Mouse (Mus musculus): Measurements from ENCODE around the gene Pdcd2l.

The Pdcd2l gene

DNA sequence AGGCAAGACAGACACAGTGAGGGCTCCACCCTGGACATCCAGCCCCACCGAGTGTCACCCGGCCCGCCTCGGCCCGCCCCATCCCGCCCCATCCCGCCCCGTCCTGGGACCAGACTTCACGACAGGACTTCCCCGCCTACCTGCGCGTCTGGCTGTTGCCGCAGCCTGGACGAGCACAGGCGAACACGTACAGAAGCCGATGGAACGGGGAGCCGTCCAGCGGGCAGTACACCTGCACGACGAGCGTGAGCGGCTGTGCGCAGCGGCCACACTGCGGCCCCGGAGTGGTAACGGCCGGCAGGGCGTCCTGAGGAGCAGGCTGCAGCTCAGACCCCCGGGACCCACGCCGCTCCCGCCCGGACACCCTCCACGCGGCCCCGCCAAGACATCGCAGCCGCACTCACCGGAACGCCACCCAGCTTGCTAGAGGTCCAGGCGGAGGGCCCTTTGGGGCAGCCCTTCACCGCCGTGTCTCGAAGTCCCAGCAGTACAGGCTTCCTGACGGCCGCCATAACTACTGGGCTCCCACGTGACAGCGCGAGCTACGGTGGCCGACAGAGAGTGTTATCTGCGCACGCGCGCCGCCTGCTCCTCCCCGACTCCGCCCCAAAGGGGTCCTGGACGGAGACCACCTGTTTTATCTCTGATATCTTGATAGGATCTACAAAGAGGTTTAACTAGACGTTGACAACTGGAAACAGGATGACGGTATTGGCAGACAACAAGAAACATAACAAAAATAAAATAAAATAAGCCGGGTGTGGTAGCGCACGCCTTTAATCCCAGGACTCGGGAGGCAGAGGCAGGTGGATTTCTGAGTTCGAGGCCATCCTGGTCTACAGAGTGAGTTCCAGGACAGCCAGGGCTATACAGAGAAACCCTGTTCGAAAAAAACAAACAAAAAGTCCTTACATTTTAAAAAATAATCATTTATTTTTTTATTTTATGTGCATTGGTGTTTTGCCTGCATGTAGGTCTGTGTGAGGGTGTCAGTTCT, at the start of gene Pdcd2l:
Gene Pdcd2l (minus strand): TSS at position 530 of the 997 bp plus-strand sequence.
- DNase-seq: peak; percentile 91

DNA sequence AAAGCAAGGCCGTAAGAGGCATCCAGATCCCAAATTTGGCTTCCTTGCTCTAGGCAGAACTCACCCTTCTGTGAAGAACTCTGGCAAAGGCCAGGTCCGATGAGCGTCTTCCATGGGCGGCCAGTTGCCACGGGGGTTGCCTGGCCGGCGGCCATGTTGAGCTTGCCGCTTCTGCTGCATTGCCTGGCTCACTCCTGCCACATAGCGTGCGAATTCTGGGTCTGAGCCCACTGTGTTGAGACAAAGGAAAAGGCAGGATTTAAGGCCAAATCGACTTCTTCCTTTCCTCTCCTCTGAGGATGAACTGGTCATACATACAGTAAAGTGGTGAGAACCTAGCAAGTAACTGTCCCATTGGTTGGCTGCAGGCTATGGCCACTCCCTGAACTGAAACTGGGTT, 45.7 kb upstream of the Pdcd2l start:
- peak; percentile 78 for DNase-seq

DNA sequence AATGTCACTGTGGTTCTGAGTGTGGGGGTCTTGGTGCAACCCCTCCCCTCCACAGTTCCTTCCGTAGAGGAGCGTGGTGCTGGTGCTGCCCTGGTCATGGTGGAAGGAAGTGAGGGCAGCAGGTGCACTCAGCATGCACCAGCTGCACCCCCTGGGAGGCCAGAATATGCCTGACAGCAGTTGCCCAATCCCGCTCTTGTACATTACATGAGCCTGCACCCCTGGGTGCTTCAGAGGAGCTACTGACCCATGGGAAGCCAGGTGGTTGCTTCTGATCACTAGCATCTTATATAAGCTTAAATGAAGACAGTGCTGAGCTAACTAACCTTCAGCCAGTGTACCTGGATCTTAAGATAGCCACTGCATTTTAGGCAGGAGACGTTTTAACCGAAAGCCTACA, 41.6 kb upstream of the Pdcd2l start:
- peak; percentile 52 for DNase-seq

DNA sequence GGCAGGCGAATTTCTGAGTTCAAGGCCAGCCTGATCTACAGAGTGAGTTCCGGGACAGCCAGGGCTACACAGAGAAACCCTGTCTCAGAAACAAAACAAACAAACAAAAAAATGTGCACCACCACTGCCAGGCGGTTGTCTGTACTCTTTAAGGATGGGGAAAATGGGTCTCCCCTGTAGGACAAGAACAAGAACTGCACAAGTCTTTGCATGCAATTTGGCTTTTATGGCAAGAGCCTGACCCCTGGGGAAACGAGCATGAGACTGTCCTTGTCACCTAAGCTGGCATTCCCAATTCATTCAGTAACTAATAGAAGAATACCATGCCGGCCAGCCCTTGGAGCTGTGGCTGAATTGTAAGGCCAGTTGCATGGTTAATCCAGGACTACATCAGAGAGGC, 39.1 kb upstream of the Pdcd2l start:
- DNase-seq: peak; percentile 55

DNA sequence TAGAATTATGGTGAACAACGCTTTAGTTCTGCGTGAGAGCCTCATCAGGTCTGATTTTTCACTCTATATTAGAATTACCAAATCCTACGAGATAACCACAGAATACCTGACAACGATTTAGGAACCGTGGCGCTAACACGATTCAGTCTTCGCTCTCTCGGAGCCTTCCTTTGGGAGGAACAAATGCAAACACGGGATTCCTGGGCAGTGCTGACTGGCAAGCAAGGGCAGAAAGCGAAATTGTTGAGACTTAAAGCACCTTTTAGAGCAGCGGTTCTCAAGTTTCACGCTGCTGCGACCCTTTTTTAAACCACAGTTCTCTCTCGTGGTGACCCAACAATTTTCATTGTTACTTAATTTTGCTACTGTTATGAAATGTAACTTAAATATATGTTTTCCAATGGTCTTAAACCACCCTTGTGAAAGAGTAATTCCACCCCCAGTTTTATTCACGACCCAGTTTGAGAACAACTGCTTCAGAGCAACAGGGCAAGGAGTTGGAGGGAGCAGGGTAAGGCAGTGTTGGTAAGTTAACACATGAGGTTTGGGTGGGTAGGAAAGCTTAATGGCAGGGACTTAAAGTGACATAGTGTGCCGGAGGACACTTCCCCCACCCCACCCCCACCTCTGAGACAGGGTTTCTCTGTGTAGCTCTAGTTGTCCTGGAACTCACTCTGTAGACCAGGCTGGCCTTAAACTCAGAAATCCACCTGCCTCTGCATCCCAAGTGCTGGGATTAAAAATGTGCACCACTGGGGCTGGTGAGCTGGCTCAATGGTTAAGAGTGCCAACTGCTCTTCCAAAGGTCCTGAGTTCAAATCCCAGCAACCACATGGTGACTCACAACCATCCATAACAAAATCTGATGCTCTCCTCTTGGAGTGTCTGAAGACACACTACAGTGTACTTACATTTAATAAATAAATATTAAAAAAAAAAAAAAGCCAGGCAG, 38.4 kb upstream of the Pdcd2l start:
- DNase-seq: peak; percentile 62

- DNase-seq: peak; percentile 100
Observed at GRCm38 (mm10) chr7:34233909-34234609, 37.6 kb upstream of the Pdcd2l start.

GRCm38 (mm10) chr7:34232785-34233725, 36.6 kb upstream of the Pdcd2l start:
- DNase-seq: peak; percentile 60

GRCm38 (mm10) chr7:34230116-34230515, 33.7 kb upstream of the Pdcd2l start, which contains the start of gene Gpi1:
Gene Gpi1 (minus strand): TSS chr7:34230336.
- DNase-seq: peak; percentile 78

DNA sequence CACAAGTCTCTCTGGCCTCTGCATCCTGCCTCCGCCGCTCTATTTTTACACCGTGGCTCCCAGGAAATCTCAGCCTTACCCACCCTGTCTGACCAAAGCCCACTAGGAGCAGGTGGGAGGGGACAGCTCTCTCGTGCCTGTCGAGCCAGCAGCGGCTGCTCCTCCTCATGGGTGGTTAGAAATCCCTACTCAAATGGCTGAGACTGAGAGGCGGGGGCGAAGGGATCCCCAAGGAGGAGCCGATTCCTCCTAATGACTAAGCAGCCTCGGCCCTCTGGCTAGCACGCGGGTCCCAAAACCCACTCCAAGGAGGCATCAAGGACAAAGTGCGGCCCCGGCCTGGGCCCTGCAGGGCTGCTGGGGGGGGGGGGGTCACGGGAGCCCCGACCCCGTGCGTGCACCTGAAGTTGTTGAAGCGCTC, 33.2 kb upstream of the Pdcd2l start:
- DNase-seq: peak; percentile 79

- peak; percentile 67 for DNase-seq
Observed at GRCm38 (mm10) chr7:34229153-34229552, 32.7 kb upstream of the Pdcd2l start.

DNA sequence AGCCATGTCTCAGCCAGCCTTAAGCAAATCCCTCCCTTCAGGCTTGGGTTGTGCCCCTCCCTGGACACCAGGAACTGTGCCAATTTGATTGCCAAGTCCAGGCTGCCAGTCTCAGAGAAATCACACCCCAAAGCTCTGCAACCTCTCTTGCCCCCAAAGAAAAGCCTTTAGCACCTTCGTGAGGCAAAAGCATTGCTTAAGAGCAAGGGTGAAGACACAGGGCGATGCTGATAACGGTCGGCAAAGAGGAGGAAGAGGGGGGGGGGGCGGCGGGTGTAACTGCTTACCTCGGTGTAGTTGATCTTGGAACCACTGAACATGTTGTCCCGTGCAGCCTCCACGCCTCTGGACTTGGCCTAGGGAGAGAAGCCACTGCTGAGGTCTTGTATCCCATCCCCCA, 32.2 kb upstream of the Pdcd2l start:
- peak; percentile 66 for DNase-seq

DNA sequence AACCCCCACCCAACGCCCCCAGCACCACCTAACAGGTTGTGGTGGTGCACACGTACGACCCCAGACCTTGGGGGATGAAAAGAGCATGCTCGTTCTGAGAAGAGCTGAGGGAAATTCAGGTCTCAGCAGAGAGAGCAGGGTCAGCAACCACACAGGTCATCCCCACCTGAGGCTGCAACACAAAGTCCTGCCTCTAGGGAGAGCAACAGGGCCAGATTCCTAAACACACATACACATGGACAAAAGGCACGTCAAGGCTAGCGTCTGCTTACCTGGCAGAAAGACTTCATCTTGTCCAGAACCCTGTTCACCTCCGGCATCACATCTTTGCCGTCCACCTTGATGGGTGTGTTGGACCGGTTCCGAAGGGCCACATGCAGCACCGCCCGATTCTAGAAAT, 30.4 kb upstream of the Pdcd2l start:
- DNase-seq: no peak

- DNase-seq: peak; percentile 53
Observed at GRCm38 (mm10) chr7:34226086-34226485, 29.6 kb upstream of the Pdcd2l start.

- DNase-seq: no peak
Observed at GRCm38 (mm10) chr7:34224308-34224707, 27.8 kb upstream of the Pdcd2l start.

- DNase-seq: no peak
Observed at GRCm38 (mm10) chr7:34222340-34222739, 25.9 kb upstream of the Pdcd2l start.

DNA sequence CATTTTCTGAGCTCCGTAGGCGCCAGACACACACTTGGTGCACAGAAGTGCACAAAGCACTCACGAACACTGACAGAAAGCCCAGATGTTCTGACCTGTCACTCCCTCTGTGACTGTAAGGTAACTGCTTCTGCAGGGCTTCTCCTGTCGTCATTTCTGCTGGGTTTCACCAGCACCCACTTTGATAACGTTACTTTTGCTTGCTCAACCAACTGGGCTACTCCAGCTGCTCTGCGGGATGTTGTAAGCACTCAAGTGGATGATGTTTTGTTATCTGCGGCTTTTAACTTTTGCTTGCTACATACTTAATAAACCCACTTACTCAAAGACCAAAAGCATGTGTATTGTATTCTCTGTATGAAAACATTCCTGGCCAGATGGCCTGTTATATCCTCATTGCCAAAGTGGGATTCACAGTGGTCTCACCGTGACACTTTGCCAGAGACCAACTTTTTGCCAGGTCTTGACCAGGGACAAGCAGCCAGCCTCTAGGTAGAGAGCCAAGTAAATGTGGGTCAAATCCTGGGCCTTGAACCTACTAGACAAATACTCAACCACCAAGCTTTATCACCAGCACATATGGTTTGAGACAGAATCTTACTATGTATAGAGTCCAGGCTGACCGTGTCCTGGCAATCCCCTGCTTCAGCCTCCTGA, 25.3 kb upstream of the Pdcd2l start:
- no peak for DNase-seq

GRCm38 (mm10) chr7:34218496-34218895, 22.0 kb upstream of the Pdcd2l start:
- no peak for DNase-seq

DNA sequence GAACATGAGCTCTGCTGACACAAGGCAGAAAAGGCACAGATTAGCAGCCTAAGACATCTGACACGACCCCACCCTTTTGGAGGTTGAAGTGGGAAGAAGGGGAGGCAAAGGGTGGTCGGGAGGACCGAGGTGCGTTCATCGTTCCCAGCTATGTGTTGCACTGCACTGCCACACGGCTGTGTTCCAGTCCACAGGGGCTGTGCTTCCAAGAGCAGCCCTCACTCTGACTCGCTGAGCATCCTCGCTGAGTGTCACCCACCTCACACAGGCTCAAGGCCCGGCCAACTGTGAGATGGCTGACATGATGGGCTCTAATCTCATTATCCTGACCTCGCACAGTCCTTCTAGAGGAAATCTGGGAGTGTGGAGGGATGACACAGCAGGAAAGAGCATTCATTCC, 20.0 kb upstream of the Pdcd2l start:
- DNase-seq: no peak

DNA sequence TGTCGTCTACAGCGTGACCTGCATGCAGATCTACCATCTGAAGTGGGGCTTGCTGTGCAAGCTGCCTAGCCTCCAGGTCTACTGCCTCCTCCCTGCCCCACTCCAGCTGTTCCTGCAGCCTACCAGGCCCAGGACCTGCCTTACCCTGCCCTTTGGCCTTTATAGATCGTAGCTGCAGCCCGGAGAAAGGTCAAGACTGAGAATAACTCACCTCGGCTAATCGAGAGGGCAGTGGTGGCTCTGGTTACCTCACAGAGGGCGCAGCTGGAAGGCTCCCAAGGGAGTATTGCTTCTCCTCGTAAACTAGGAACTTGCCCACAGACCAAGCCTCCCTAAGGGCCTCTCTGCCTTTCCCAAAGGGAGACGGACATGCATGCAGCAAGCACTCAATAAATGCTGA, 19.0 kb upstream of the Pdcd2l start:
- DNase-seq: no peak

DNA sequence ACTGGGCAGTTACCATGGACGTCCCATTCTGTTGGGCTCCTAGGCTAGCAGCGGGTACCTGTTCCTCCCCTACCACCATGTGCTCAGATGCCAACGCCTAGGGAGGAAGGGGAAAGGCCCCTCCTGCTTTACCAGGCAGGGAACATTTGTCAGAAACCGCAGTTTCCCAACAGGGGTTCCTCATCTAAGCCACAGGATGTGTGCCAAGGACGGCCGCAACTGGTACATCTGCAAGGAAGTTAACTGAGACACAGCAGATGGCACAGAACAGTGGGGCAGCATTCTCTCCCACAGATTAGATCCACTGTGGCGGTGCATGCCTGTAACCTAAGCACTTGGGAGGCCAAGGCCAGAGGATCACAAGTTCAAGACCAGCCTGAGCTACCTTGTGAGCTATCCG, 18.2 kb upstream of the Pdcd2l start:
- DNase-seq: no peak

DNA sequence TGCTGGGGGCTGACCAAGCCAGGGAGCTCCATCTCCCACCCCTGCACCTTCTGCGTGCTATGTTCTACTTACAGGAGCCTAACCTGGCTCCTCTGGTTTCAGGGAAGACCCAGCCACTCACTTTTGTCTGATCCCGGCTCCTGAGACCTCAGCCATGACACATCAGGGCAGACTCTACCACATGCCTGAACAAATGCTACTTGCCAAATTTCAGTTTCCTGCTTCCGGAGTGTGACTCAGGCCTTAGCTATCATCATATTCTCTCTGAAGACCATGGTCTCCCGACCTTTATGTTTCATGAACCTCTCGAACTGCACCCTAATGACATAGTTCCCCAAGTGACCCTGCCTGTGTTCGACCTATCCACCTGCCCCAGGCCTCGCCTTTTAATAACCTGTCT, 16.8 kb upstream of the Pdcd2l start:
- DNase-seq: no peak

All from cerebellum, adult 9-10 months (tissue).